ENCODE assay signal across 8 mouse cellular contexts in genomic region chr11:104195791-104196190, GRCm38 (mm10). TPM values are rescaled to one million over a fixed set of nuclear protein-coding genes. Genes with fewer than 3 reads are reported as not detected.
DNase-seq lines count a peak whose midpoint lies in the region; ATAC-seq lines count a peak whose summit lies in the region.

No protein-coding gene starts in this region.

- no peaks in the 10 kb centered on the region for H3K36me3 ChIP-seq in forebrain, embryonic 13.5 days (ENCODE audit: poor library complexity, severe bottlenecking)
- H3K36me3 ChIP-seq in hindbrain, embryonic 10.5 days = no peaks in the 10 kb centered on the region

- no peaks in the 10 kb centered on the region for H3K9me3 ChIP-seq in forebrain, embryonic 13.5 days (replicated peaks)
- H3K9me3 ChIP-seq in hindbrain, embryonic 10.5 days = no peaks in the 10 kb centered on the region

- no peak overlapping the region for H3K27ac ChIP-seq in forebrain, embryonic 13.5 days
- no peak overlapping the region for H3K27ac ChIP-seq in hindbrain, embryonic 10.5 days

- peak; percentile 91 for ATAC-seq in forebrain, embryonic 13.5 days
- ATAC-seq in megakaryocyte progenitor cell, adult 5-6 weeks (replicated peaks; ENCODE audit: poor library complexity) = peak; percentile 97
- ATAC-seq in activated CD4-positive, CD25-positive, alpha-beta regulatory T cell, adult 4 months = no peak

- no peaks in the 10 kb centered on the region for H3K4me1 ChIP-seq in forebrain, embryonic 13.5 days
- H3K4me1 ChIP-seq in hindbrain, embryonic 10.5 days (replicated peaks) = no peaks in the 10 kb centered on the region

- 6% methylated on average over 9 of the region's 9 CpGs for WGBS in forebrain, embryonic 13.5 days
- WGBS in hindbrain, embryonic 10.5 days = 9% methylated on average over 9 of the region's 9 CpGs

- peak; percentile 96 for DNase-seq in R1 (ENCODE audit: low read depth, low spot score)
- DNase-seq in c-Kit-positive CD71-positive TER-119-positive erythroid progenitor cells, embryonic 14.5 days (ENCODE audit: low spot score) = peak; percentile 64
- DNase-seq in hindbrain, embryonic 10.5 days (ENCODE audit: low spot score) = peak; percentile 85
- peak; percentile 78 to 87 for DNase-seq in layer of hippocampus, postnatal 36 days
- DNase-seq in right cerebral cortex, postnatal 25 days = peak; percentile 78

- no peak overlapping the region for H3K4me3 ChIP-seq in forebrain, embryonic 13.5 days
- no peak overlapping the region for H3K4me3 ChIP-seq in hindbrain, embryonic 10.5 days

- H3K27me3 ChIP-seq in forebrain, embryonic 13.5 days = peaks cover 21% of the 10 kb centered on the region
- peaks cover 17% of the 10 kb centered on the region for H3K27me3 ChIP-seq in hindbrain, embryonic 10.5 days (ENCODE audit: insufficient read depth, poor library complexity, severe bottlenecking)

- peak overlapping the region; percentile 24; the same call in 1 of the 2 replicates for H3K4me2 ChIP-seq in forebrain, embryonic 13.5 days

- H3K9ac ChIP-seq in forebrain, embryonic 13.5 days = no peak overlapping the region

RNA-seq across cellular contexts. Expression of gene Sppl2c, which starts 9.7 kb away (rescaled TPM):
- polyA plus RNA-seq in forebrain, embryonic 13.5 days (2015; fragmentation: Nextera tagmentation; extraction: Ambion mirVana) = not detected in 2 replicates
- not detected in 2 replicates for polyA plus RNA-seq in hindbrain, embryonic 10.5 days (2016; fragmentation: Nextera tagmentation; extraction: Ambion mirVana)
- total RNA-seq in layer of hippocampus, postnatal 36 days (2021) = not detected
- total RNA-seq in megakaryocyte progenitor cell, adult 5-6 weeks (2015) = not detected in 2 replicates
- total RNA-seq in megakaryocyte progenitor cell, adult 5-6 weeks (2017) = not detected in 2 replicates
- not detected for polyA plus RNA-seq in activated CD4-positive, CD25-positive, alpha-beta regulatory T cell, adult 4 months (2017; shearing (Covaris generic))

RNA-seq across cellular contexts. Expression of gene Mapt, which starts 35.4 kb away (rescaled TPM):
- 277 and 315 TPM in 2 replicates for polyA plus RNA-seq in forebrain, embryonic 13.5 days (2015; fragmentation: Nextera tagmentation; extraction: Ambion mirVana)
- polyA plus RNA-seq in hindbrain, embryonic 10.5 days (2016; fragmentation: Nextera tagmentation; extraction: Ambion mirVana) = 23.3 and 67.7 TPM in 2 replicates
- total RNA-seq in layer of hippocampus, postnatal 36 days (2021) = 100 to 1,000 TPM; 310 to 316 TPM
- total RNA-seq in megakaryocyte progenitor cell, adult 5-6 weeks (2015) = 0.27 TPM in 1 of 2 replicates, not detected in the other
- 0.27 TPM in 1 of 2 replicates, not detected in the other for total RNA-seq in megakaryocyte progenitor cell, adult 5-6 weeks (2017)
- polyA plus RNA-seq in activated CD4-positive, CD25-positive, alpha-beta regulatory T cell, adult 4 months (2017; shearing (Covaris generic)) = 1 to 10 TPM in 1 of 2 experiments, not detected in 1; 1.5 TPM
